Mouse (Mus musculus) lung, adult 2 months (tissue): Measurements from ENCODE around the gene Olfr816.
"Not testable (repeated sequence)": the region's sequence is repeated elsewhere in the genome, so short reads cannot be mapped to it uniquely, and the experiment has no call there.

Source experiments
- CTCF ChIP-seq: fragments of 200-500 bp; IDR thresholded peaks from 2 replicates; pipeline ENCODE4 v1.5.1; 2011; ENCODE audit warnings: mild to moderate bottlenecking, low read length, control low read depth; ENCODE audit not compliant: insufficient read depth
- POLR2A ChIP-seq: fragments of 200-500 bp; IDR thresholded peaks from 2 replicates; pipeline ENCODE4 v1.6.1; 2011; ENCODE audit warnings: low read depth, mild to moderate bottlenecking, control low read depth, low read length, borderline replicate concordance; ENCODE audit errors: extremely low read depth

GRCm38 (mm10) chr10:129905767-129906166 is 9.6 kb downstream of the Olfr816 start, which contains the start of gene Olfr815:
- not testable (repeated sequence) for TF ChIP-seq CTCF, POLR2A
